Mouse (Mus musculus): ENCODE results near the gene Gp1ba.

DNA sequence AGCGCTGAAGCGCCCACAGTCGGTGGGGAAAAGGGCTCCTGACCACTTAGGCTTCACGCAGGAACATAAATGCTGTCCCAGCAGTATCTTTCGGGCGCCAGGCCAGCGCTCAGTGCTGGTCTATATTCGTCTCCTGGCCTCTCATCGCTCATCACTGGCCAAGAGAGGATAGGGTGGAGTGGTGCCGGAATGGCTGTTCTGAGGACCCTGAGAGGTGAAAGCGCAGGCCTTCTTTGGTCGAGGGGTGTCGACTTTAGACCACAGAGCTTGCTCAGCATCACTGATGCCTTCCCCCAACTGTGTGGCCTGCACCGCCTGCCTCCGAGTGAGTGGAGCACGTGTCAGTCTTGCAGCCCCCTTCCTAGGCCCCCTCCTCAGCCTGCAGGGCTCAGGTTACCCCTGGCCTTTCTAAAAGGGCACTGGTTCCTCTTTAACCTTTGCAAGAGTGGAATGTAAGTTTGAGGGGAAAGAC, 17.6 kb downstream of the Gp1ba start:
- TF ChIP-seq MAFK (IDR thresholded peaks at IDR 0.05; ENCODE audit: insufficient read depth, low read depth, low read length) (no peak), ZNF384 (IDR thresholded peaks at IDR 0.05; ENCODE audit: low read depth, low read length) (no peak), CHD2 (IDR thresholded peaks at IDR 0.05; ENCODE audit: low read depth, low read length) (no peak), HCFC1 (IDR thresholded peaks at IDR 0.05; ENCODE audit: borderline replicate concordance, insufficient read depth, low read length) (no peak), ZC3H11A (IDR thresholded peaks at IDR 0.05; ENCODE audit: borderline replicate concordance, low read depth, low read length) (no peak)
